Mouse (Mus musculus): ENCODE measurements around the gene Enox1.

GRCm38 (mm10) chr14:77662994-77663393 lies 506.4 kb downstream of the Enox1 start:
- TF ChIP-seq ZNF384 (IDR thresholded peaks at IDR 0.05; ENCODE audit: low read depth, low read length) = no peak
- no peak for TF ChIP-seq MAFK (IDR thresholded peaks at IDR 0.05; ENCODE audit: insufficient read depth, low read depth, low read length)
